Mouse (Mus musculus) left cerebral cortex, postnatal 14 days (tissue): ENCODE measurements at regions not wholly inside any gene's neighbourhood (a gene's known extent, or its start where the extent isn't known, plus 50 kb on each side); places are given as distances from the start of the nearest gene placed in this dataset.

Experiments used
- DNase-seq, 2 experiments: peaks; one replicate each; pipeline ENCODE4 v3.0.0; 2021 to 2022; ENCODE audit warnings: low spot score in 2 of 2, mixed read lengths in 1 of 2
- intact Hi-C: fragments of 180-260 bp; cut with DNase I; formaldehyde crosslinking; loops from one replicate; pipeline ENCODE4 v1.15.1; 2025

GRCm38 (mm10) chr13:99606606-99606990 is 90.3 kb upstream of the Map1b start:
- DNase-seq = no peak
- intact Hi-C loops = no loop called here

GRCm38 (mm10) chr13:99605866-99606605 is 89.7 kb upstream of the Map1b start:
- intact Hi-C loops = no loop called here

GRCm38 (mm10) chr13:99597891-99598290 is 81.6 kb upstream of the Map1b start:
- no peak for DNase-seq
- intact Hi-C loops = no loop called here

More at GRCm38 (mm10) chr13:99605866-99606605, 89.7 kb upstream of the Map1b start:
- DNase-seq = no peak

- intact Hi-C loops = no loop called here
Observed at GRCm38 (mm10) chr13:99593846-99594813, 77.8 kb upstream of the Map1b start.

GRCm38 (mm10) chr13:99593243-99593635 is 76.9 kb upstream of the Map1b start:
- intact Hi-C loops = no loop called here
- no peak for DNase-seq

More at GRCm38 (mm10) chr13:99593846-99594813, 77.8 kb upstream of the Map1b start:
- DNase-seq = no peak

GRCm38 (mm10) chr13:99592596-99593242 is 76.4 kb upstream of the Map1b start:
- intact Hi-C loops = no loop called here

GRCm38 (mm10) chr13:99588646-99589045 is 72.3 kb upstream of the Map1b start:
- DNase-seq = no peak
- intact Hi-C loops = no loop called here

More at GRCm38 (mm10) chr13:99592596-99593242, 76.4 kb upstream of the Map1b start:
- no peak for DNase-seq

GRCm38 (mm10) chr13:99583841-99584240 is 67.5 kb upstream of the Map1b start:
- intact Hi-C loops = no loop called here
- peak in 1 of 2 experiments; percentile 43 for DNase-seq

- no peak for DNase-seq
- intact Hi-C loops = no loop called here
Observed at GRCm38 (mm10) chr13:99580296-99580695, 64.0 kb upstream of the Map1b start.

GRCm38 (mm10) chr13:99579596-99580175 is 63.3 kb upstream of the Map1b start:
- intact Hi-C loops = no loop called here
- DNase-seq = peak in 1 of 2 experiments; percentile 62

GRCm38 (mm10) chr13:99577686-99578085 is 61.3 kb upstream of the Map1b start:
- intact Hi-C loops = no loop called here
- DNase-seq = peak; percentile 31 to 42

GRCm38 (mm10) chr13:99573021-99573420 is 56.7 kb upstream of the Map1b start:
- no peak for DNase-seq
- intact Hi-C loops = no loop called here

- intact Hi-C loops = no loop called here
- DNase-seq = no peak
Observed at GRCm38 (mm10) chr13:99572381-99572780, 56.0 kb upstream of the Map1b start.
